Mouse (Mus musculus) CH12.LX (cell line): ENCODE results near the gene Cop1. TPM values are rescaled to one million over a fixed set of nuclear protein-coding genes. Genes with fewer than 3 reads are reported as not detected.

Experiments used
- DNase-seq: peaks from one replicate; pipeline ENCODE4 v3.0.0-alpha.2; 2013; ENCODE audit errors: extremely low read depth
- H3K27ac ChIP-seq: 2 replicates; pipeline ENCODE4 v1.5.1; 2012; ENCODE audit warnings: low read depth, mild to moderate bottlenecking, control low read depth, moderate library complexity; ENCODE audit not compliant: insufficient read depth
- H3K27me3 ChIP-seq: replicated peaks from 2 replicates; pipeline ENCODE3; 2012; ENCODE audit warnings: inconsistent platforms
- H3K36me3 ChIP-seq, 2 experiments: replicated peaks in 1 of 2; 2 replicates each; pipeline versions ENCODE3 to v1.6.1; 2012; ENCODE audit warnings: inconsistent platforms in 1 of 2, low read length in 1 of 2, mild to moderate bottlenecking in 1 of 2, mixed read lengths in 1 of 2, moderate library complexity in 1 of 2; ENCODE audit not compliant: control insufficient read depth in 1 of 2, insufficient read depth in 1 of 2
- H3K4me1 ChIP-seq, 2 experiments: 2 replicates each; pipeline ENCODE4 v1.6.1; 2012; ENCODE audit warnings: inconsistent platforms in 1 of 2, moderate library complexity in 1 of 2; ENCODE audit not compliant: insufficient read depth in 2 of 2, control insufficient read depth in 1 of 2
- H3K4me2 ChIP-seq: 2 replicates; pipeline ENCODE4 v1.6.1; 2012; ENCODE audit warnings: low read depth, mild to moderate bottlenecking, control low read depth; ENCODE audit not compliant: poor library complexity, insufficient read depth, severe bottlenecking
- H3K4me3 ChIP-seq, 3 experiments: fragments of 150-350 bp in 1 of 3; sonication (generic) in 1 of 3; replicated peaks in 1 of 3; 2 replicates each; pipeline versions ENCODE3 to v1.5.1; 2011 to 2012; ENCODE audit warnings: low read depth in 2 of 3, low read length in 2 of 3, mild to moderate bottlenecking in 2 of 3, moderate library complexity in 2 of 3, control low read depth in 1 of 3, improper control_type of control experiment in 1 of 3, inconsistent platforms in 1 of 3, mixed read lengths in 1 of 3; ENCODE audit not compliant: poor library complexity in 1 of 3
- H3K79me2 ChIP-seq: replicated peaks from 2 replicates; pipeline ENCODE4 v1.6.1; 2012; ENCODE audit warnings: mild to moderate bottlenecking, moderate library complexity; ENCODE audit not compliant: control insufficient read depth, poor library complexity, insufficient read depth, severe bottlenecking; ENCODE audit errors: extremely low read depth
- H3K9ac ChIP-seq: 2 replicates; pipeline ENCODE4 v1.6.1; 2012; ENCODE audit warnings: low read depth, mild to moderate bottlenecking, control low read depth, moderate library complexity; ENCODE audit not compliant: insufficient read depth
- H3K9me3 ChIP-seq: replicated peaks from 2 replicates; pipeline ENCODE3; 2012; ENCODE audit warnings: low read length, inconsistent platforms, mixed read lengths
- BHLHE40 ChIP-seq: IDR thresholded peaks from 2 replicates; pipeline ENCODE4 v1.6.1; 2011; ENCODE audit warnings: mild to moderate bottlenecking, low read depth, low read length, improper control_type of control experiment
- CHD1 ChIP-seq: IDR thresholded peaks from 2 replicates; pipeline ENCODE4 v1.6.1; 2012; ENCODE audit warnings: low read depth, low read length, improper control_type of control experiment, inconsistent platforms
- GABPA ChIP-seq: IDR thresholded peaks from 2 replicates; pipeline ENCODE4 v1.6.1; 2012; ENCODE audit warnings: low read depth, low read length, improper control_type of control experiment, inconsistent platforms; ENCODE audit not compliant: insufficient replicate concordance
- IRF4 ChIP-seq: IDR thresholded peaks from 2 replicates; pipeline ENCODE4 v1.6.1; 2014; ENCODE audit warnings: low read depth, mild to moderate bottlenecking, inconsistent platforms, low read length, improper control_type of control experiment
- JUN ChIP-seq: IDR thresholded peaks from 2 replicates; pipeline ENCODE4 v1.6.1; 2011; ENCODE audit warnings: low read depth, mild to moderate bottlenecking, low read length, improper control_type of control experiment, moderate library complexity; ENCODE audit not compliant: insufficient read depth
- MAX ChIP-seq: IDR thresholded peaks from 2 replicates; pipeline ENCODE4 v1.6.1; 2011; ENCODE audit warnings: low read length, improper control_type of control experiment
- MAZ ChIP-seq: IDR thresholded peaks from 2 replicates; pipeline ENCODE4 v1.6.1; 2012; ENCODE audit warnings: low read depth, mild to moderate bottlenecking, inconsistent platforms, low read length, improper control_type of control experiment, moderate library complexity
- MEF2A ChIP-seq: IDR thresholded peaks from 2 replicates; pipeline ENCODE4 v1.6.1; 2014; ENCODE audit warnings: low read depth, mild to moderate bottlenecking, inconsistent platforms, low read length, improper control_type of control experiment, borderline replicate concordance
- NELFE ChIP-seq: IDR thresholded peaks from 2 replicates; pipeline ENCODE4 v1.6.1; 2011; ENCODE audit warnings: low read depth, low read length, improper control_type of control experiment
- POLR2A ChIP-seq: IDR thresholded peaks from 2 replicates; pipeline ENCODE4 v1.6.1; 2011; ENCODE audit warnings: low read depth, mild to moderate bottlenecking, improper control_type of control experiment, low read length
- POLR2AphosphoS2 ChIP-seq: IDR thresholded peaks from 2 replicates; pipeline ENCODE4 v1.6.1; 2011; ENCODE audit warnings: low read depth, low read length, improper control_type of control experiment
- RAD21 ChIP-seq: IDR thresholded peaks from 2 replicates; pipeline ENCODE4 v1.6.1; 2011; ENCODE audit warnings: low read depth, mild to moderate bottlenecking, low read length, improper control_type of control experiment, moderate library complexity
- SMC3 ChIP-seq: IDR thresholded peaks from 2 replicates; pipeline ENCODE4 v1.6.1; 2011; ENCODE audit warnings: low read depth, low read length, improper control_type of control experiment
- TCF12 ChIP-seq: IDR thresholded peaks from 2 replicates; pipeline ENCODE4 v1.6.1; 2014; ENCODE audit warnings: low read depth, mild to moderate bottlenecking, inconsistent platforms, low read length, improper control_type of control experiment
- USF1 ChIP-seq: IDR thresholded peaks from 2 replicates; pipeline ENCODE4 v1.6.1; 2014; ENCODE audit warnings: low read depth, mild to moderate bottlenecking, inconsistent platforms, low read length, improper control_type of control experiment
- ZC3H11A ChIP-seq: IDR thresholded peaks from 2 replicates; pipeline ENCODE4 v1.6.1; 2012; ENCODE audit warnings: low read depth, mild to moderate bottlenecking, inconsistent platforms, low read length, improper control_type of control experiment
- ZMIZ1 ChIP-seq: IDR thresholded peaks from 2 replicates; pipeline ENCODE4 v1.6.1; 2012; ENCODE audit warnings: low read depth, mild to moderate bottlenecking, inconsistent platforms, low read length, improper control_type of control experiment
- dilution Hi-C: fragments of 300-500 bp; cut with MboI; formaldehyde crosslinking; loops from 2 replicates; pipeline ENCODE4 v1.14.3; 2020; ENCODE audit warnings: low sequenced_read_pairs; ENCODE audit not compliant: extremely low pct_unique_long_range_greater_than_20kb, extremely low pct_ligation_motif_present
- in situ Hi-C: fragments of 300-500 bp; cut with MboI; formaldehyde crosslinking; loops from 3 replicates; pipeline ENCODE4 v1.14.3; 2019; ENCODE audit warnings: low sequenced_read_pairs, low pct_ligation_motif_present, low pct_unique_long_range_greater_than_20kb, mixed read lengths
- polyA plus RNA-seq: library from polyadenylated mRNA; unstranded; fragments of >175 nt; gene quantifications from 2 replicates; pipeline ENCODE4 v1.2.1, GENCODE M21; 2012; ENCODE audit warnings: low read depth; ENCODE audit not compliant: insufficient read length
- total RNA-seq, 2 experiments: library from RNA; depleted of rRNA; stranded (reverse); fragments of 300-350 nt in 1 of 2; fragments of >200 nt in 1 of 2; gene quantifications; 2 replicates each; pipeline ENCODE4 v1.2.3; 2012 to 2014

Cop1 gene
- total and polyA plus RNA-seq, 3 experiments: 54.6 to 93.2 (median 79.0) TPM

GRCm38 (mm10) chr1:159371881-159372390 lies 139.8 kb downstream of the Cop1 start:
- peak; percentile 15 for DNase-seq
- Histone ChIP-seq H3K4me2 (peak overlapping the region; percentile 39), H3K9ac (no peak overlapping the region), H3K36me3 (no peaks in the 10 kb centered on the region), H3K4me3 (no peak overlapping the region), H3K27me3 (no peaks in the 10 kb centered on the region), H3K4me1 (peaks cover 10 to 15% of the 10 kb centered on the region in 2 experiments), H3K79me2 (no peaks in the 10 kb centered on the region), H3K27ac (no peak overlapping the region), H3K9me3 (no peaks in the 10 kb centered on the region)
- dilution Hi-C loops: no loop called here
- in situ Hi-C loops: no loop called here
- peak; percentile 87 for TF ChIP-seq IRF4
- TF ChIP-seq BHLHE40: 0 out of 2 replicates have a peak, but pooled peaks have one; percentile 4
- TF ChIP-seq RAD21: no peak
- TF ChIP-seq MEF2A: peak; percentile 90
- TF ChIP-seq ZC3H11A: no peak
- no peak for TF ChIP-seq ZMIZ1

DNA sequence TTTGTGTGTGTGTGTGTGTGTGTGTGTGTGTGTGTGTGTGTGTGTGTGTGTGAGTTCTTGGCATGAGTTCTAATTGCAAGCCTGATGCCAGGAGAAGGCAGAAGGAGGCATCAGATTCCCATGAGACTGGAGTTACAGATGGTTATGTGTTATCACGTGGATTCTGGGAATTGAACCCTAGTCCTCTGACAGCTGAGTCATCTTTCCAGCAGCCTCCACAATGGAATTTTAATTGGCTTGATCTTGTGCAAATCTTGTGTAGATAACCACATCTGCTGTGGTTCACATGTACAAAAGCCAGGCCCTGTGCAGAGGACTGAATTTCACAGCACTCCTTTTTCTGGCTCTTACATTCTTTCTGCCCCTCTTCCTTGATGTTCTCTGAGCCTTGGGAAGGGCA lies 150.1 kb downstream of the Cop1 start:
- no peaks in the 10 kb centered on the region for H3K9me3 ChIP-seq
- H3K27me3 ChIP-seq: peaks cover 12% of the 10 kb centered on the region
- no peaks in the 10 kb centered on the region for H3K4me1 ChIP-seq
- dilution Hi-C loops: no loop called here
- H3K9ac ChIP-seq: no peak overlapping the region
- no peaks in the 10 kb centered on the region for H3K79me2 ChIP-seq
- DNase-seq: no peak
- H3K27ac ChIP-seq: no peak overlapping the region
- no peak overlapping the region for H3K4me2 ChIP-seq
- no peak for TF ChIP-seq CHD1
- TF ChIP-seq TCF12: no peak
- no peak for TF ChIP-seq SMC3
- TF ChIP-seq NELFE: no peak
- no peak for TF ChIP-seq JUN
- TF ChIP-seq GABPA: no peak
- no peak for TF ChIP-seq MAX
- no peak for TF ChIP-seq MEF2A
- no peak for TF ChIP-seq USF1
- TF ChIP-seq POLR2AphosphoS2: no peak
- TF ChIP-seq MAZ: no peak
- no peak for TF ChIP-seq POLR2A
- no peaks in the 10 kb centered on the region for H3K36me3 ChIP-seq
- in situ Hi-C loops: loop anchor here (25.0 kb wide), 1 partner anchor 680 kb away; no protein-coding TSS in a partner anchor
- H3K4me3 ChIP-seq: no peak overlapping the region
